Mouse (Mus musculus) CH12F3 (cell line): Measurements from ENCODE around the gene Tigd2.

ENCODE experiments used
- in situ Hi-C: fragments of 300-500 bp; cut with MboI; formaldehyde crosslinking; loops from 2 replicates; pipeline ENCODE4 v1.14.3; 2020; ENCODE audit warnings: low sequenced_read_pairs

Gene Tigd2

DNA sequence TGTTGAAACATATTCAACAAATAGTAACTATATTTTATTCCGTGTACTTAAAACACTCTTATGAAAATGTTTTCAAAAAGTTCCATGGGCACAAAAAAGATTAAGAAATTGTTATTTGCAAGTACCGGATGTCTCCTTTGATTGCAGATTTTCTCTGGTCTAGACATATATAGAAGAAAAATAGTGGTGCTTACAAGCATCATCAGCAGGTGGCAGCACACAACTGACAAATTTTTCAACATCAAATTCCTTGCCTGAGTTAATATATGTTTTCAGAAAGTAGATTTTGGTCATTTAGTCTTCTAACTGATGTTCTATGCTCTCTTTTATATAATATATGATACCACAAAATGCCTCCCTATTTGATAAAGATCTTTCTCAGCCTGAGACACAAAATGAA lies 41.0 kb downstream of the Tigd2 start:
- in situ Hi-C loops = loop anchor here (5.0 kb wide), 1 partner anchor 233 kb away; no protein-coding TSS in a partner anchor

DNA sequence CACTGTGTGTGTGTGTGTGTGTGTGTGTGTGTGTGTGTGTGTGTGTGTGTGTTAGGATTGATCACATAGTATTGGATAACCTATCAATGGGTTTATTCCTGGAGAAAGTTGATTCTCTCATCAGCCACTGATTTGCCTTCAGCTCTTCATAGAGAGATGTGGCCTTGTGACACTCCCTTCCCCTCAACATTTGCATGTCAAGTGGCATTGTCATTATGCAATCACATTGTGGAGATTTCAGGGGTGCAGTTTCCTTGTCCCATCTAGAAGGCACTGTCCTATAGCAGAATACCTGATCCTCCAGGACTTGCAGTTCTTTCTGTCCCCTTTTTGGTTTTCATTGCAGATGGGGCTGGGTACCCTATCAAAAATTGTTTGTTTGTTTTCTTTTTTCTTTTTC lies 41.9 kb downstream of the Tigd2 start:
- in situ Hi-C loops = loop anchor here (5.0 kb wide), 1 partner anchor 232 kb away; no protein-coding TSS in a partner anchor

DNA sequence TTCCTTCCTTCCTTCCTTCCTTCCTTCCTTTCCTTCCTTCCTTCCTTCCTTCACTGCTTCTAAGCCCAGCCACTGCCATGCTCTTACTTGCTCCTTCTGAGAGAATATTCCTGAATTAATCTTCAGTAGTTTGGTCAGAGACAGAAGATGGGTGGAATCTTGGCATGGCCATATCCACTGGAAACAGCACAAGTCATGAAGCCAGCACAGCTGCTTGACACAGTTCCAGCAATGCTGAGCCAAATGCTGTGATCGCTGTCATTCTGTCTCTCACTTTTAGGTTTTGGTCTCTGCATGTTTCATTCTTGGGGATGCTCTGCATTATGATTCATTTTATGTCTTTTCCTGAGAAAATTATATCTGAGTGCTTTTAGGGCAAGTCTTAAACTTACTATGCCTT lies 47.2 kb downstream of the Tigd2 start:
- in situ Hi-C loops = no loop called here
